In the genomic region with DNA sequence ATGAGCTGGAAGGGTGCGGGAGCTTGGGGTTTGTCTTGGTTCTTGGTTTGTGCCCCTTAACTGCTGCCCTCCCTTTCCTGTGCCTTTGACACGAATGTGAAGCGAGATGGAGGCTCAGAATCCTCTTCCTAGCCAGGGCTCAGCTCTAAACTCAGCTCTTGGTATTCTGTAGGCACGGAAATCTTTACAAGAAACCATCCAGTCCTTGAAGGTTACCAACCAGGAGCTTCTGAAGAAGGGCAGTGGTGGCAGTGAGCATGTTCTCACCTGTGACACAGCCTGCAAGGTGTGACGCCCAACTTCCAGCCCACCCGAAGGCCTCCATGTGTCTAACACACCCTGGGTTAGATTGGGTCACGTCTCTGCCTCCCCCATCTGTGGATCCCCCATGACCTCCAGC, we compare ENCODE assay signal across 13 mouse cellular contexts. TPM values are rescaled to one million over a fixed set of nuclear protein-coding genes. Genes with fewer than 3 reads are reported as not detected.
DNase-seq lines count a peak whose midpoint lies in the region.
"Had no signal": no experiment of that assay in that cellular context is flagged by ENCODE, and none has a peak within 500 bp of the region (broad histone marks: within the 10 kb centered on the region; RNA-seq: fewer than 3 reads in every experiment).

No protein-coding gene starts in this region.

- peak; percentile 91 for DNase-seq in heart, adult 11 months
- DNase-seq in heart, adult 8-10 months (ENCODE audit: low spot score), result no peak
- DNase-seq: adrenal gland, adult 2 months; adrenal gland, adult 8-10 months; adrenal gland, postnatal 10 days; adrenal gland, postnatal 14 days; adrenal gland, postnatal 25 days; adrenal gland, postnatal 36 days; B cell, adult 2 months; cerebellum, adult 11 months; cerebellum, adult 11-12 months; cerebellum, adult 18-20 months; cerebellum, adult 2 months had no signal

RNA-seq across cellular contexts. Expression of gene Tmem214, which starts 6.6 kb away (rescaled TPM):
- 10 to 100 TPM; 37.4 to 39.9 (median 38.4) TPM for total RNA-seq in heart, adult 8-10 months (2022)

RNA-seq across cellular contexts. Expression of gene Agbl5, which starts 14.1 kb away (rescaled TPM):
- total RNA-seq in heart, adult 8-10 months (2022), result 1 to 10 TPM; 4.9 to 6.3 (median 5.6) TPM

RNA-seq across cellular contexts. Expression of gene Ost4, which starts 33.2 kb away (rescaled TPM):
- 100 to 1,000 TPM; 140 to 164 (median 156) TPM for total RNA-seq in heart, adult 8-10 months (2022)

RNA-seq across cellular contexts. Expression of gene Emilin1, which starts 38.8 kb away (rescaled TPM):
- total RNA-seq in heart, adult 8-10 months (2022), result 10 to 100 TPM; 13.9 to 16.6 (median 16.0) TPM

RNA-seq across cellular contexts. Expression of gene Khk, which starts 46.9 kb away (rescaled TPM):
- 10 to 100 TPM; 23.8 to 31.8 (median 26.6) TPM for total RNA-seq in heart, adult 8-10 months (2022)
